Mouse (Mus musculus) forebrain, postnatal 0 days (tissue): Measurements from ENCODE around the gene Mvk. TPM values are rescaled to one million over a fixed set of nuclear protein-coding genes. Genes with fewer than 3 reads are reported as not detected.

Experiments
- ATAC-seq: fragments of 200-750 bp; cut with Nextera tagmentation; 2 replicates; pipeline ENCODE4 v1.8.0; 2017; ENCODE audit warnings: mild to moderate bottlenecking, moderate library complexity
- DNase-seq: peaks from one replicate; pipeline ENCODE4 v3.0.0-alpha.2; 2015
- H3K27ac ChIP-seq: fragments of 300-500 bp; sonication (generic); 2 replicates; pipeline ENCODE4 v1.5.1; 2014; ENCODE audit warnings: low read depth, mild to moderate bottlenecking, antibody characterized with exemption, low read length, moderate library complexity, mixed read lengths
- H3K27me3 ChIP-seq: fragments of 300-500 bp; sonication (generic); 2 replicates; pipeline ENCODE4 v1.6.1; 2014; ENCODE audit warnings: mild to moderate bottlenecking, low read length, mixed read lengths; ENCODE audit not compliant: insufficient read depth
- H3K36me3 ChIP-seq: fragments of 300-500 bp; sonication (generic); 2 replicates; pipeline ENCODE4 v1.6.1; 2014; ENCODE audit warnings: mild to moderate bottlenecking, moderate library complexity; ENCODE audit not compliant: insufficient read depth
- H3K4me1 ChIP-seq: fragments of 300-500 bp; sonication (generic); 2 replicates; pipeline ENCODE4 v1.6.1; 2014; ENCODE audit warnings: antibody characterized with exemption; ENCODE audit not compliant: insufficient read depth
- H3K4me2 ChIP-seq: fragments of 300-500 bp; sonication (generic); 2 replicates; pipeline ENCODE4 v1.6.1; 2014; ENCODE audit warnings: low read depth, mild to moderate bottlenecking, moderate library complexity
- H3K4me3 ChIP-seq: fragments of 300-500 bp; sonication (generic); 2 replicates; pipeline ENCODE4 v1.5.1; 2014; ENCODE audit warnings: low read depth, low read length, mixed read lengths
- H3K9ac ChIP-seq: fragments of 300-500 bp; sonication (generic); 2 replicates; pipeline ENCODE4 v1.6.1; 2014; ENCODE audit warnings: mild to moderate bottlenecking
- H3K9me3 ChIP-seq: fragments of 300-500 bp; sonication (generic); 2 replicates; pipeline ENCODE4 v1.6.1; 2016; ENCODE audit warnings: low read length
- CTCF ChIP-seq: sonication (generic); IDR thresholded peaks from 2 replicates; pipeline ENCODE4 v1.5.1; 2016; ENCODE audit warnings: antibody characterized with exemption, control low read depth, low read depth
- WGBS: fragments of 180-500 bp; shearing (Covaris S2); extraction: QIAGEN DNeasy Blood & Tissue Kit; methylation state at CpG from one replicate; pipeline ENCODE4 v1.1.7; 2014; 5-methylcytosine and 5-hydroxymethylcytosine counted together
- polyA plus RNA-seq: library from polyadenylated mRNA; unstranded; fragments of >200 nt; fragmentation: Nextera tagmentation; extraction: Ambion mirVana; gene quantifications from 2 replicates; pipeline ENCODE4 v1.2.1, GENCODE M21; 2015
- total RNA-seq: library from RNA; depleted of rRNA; stranded (reverse); fragments of >200 nt; gene quantifications from 2 replicates; pipeline ENCODE4 v1.2.3, GENCODE M21; 2014

The Mvk gene
- total and polyA plus RNA-seq, 2 experiments from 2014 or later: 65.7 to 99.3 TPM

DNA sequence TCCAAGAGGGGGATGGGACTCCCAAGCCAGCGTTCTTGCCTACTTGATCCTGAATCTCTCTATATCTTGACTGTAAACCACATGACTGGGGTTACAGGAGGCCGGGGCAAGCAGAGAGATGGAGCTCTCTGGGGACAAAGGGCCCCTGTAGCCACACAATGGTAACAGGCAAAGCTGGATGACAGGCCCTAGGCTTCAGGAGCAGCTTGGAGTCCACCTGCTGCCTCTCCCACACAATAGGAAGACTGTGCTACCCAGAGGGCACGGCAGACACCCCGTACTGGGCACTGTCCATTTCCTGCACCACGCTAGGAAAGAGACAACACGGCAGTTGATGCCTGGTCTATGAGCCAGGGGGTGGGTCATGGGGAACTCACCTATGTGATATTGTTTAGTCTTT is 45.5 kb downstream of the Mvk start:
- H3K9me3 ChIP-seq: no peaks in the 10 kb centered on the region
- ATAC-seq (no peak), DNase-seq (no peak)
- H3K27me3 ChIP-seq: no peaks in the 10 kb centered on the region
- H3K4me3 ChIP-seq: no peak overlapping the region
- no peaks in the 10 kb centered on the region for H3K4me1 ChIP-seq
- no peak overlapping the region for H3K4me2 ChIP-seq
- no peaks in the 10 kb centered on the region for H3K36me3 ChIP-seq
- 84% methylated on average over 6 of the region's 6 CpGs for WGBS
- no peak overlapping the region for H3K27ac ChIP-seq
- no peak overlapping the region for H3K9ac ChIP-seq
- no peak for TF ChIP-seq CTCF

GRCm38 (mm10) chr5:114490241-114490640 is 46.2 kb downstream of the Mvk start:
- Histone ChIP-seq H3K27me3 (no peaks in the 10 kb centered on the region), H3K36me3 (no peaks in the 10 kb centered on the region), H3K27ac (no peak overlapping the region), H3K9ac (no peak overlapping the region), H3K4me3 (no peak overlapping the region), H3K4me1 (no peaks in the 10 kb centered on the region), H3K9me3 (no peaks in the 10 kb centered on the region), H3K4me2 (no peak overlapping the region)
- 95% methylated on average over 8 of the region's 8 CpGs for WGBS
- no peak for DNase-seq
- no peak for TF ChIP-seq CTCF
- no peak for ATAC-seq

- ATAC-seq: no peak
- no peak overlapping the region for H3K4me2 ChIP-seq
- H3K4me1 ChIP-seq: no peaks in the 10 kb centered on the region
- H3K4me3 ChIP-seq: no peak overlapping the region
- TF ChIP-seq CTCF: no peak
- H3K27me3 ChIP-seq: no peaks in the 10 kb centered on the region
- DNase-seq: no peak
- no peaks in the 10 kb centered on the region for H3K9me3 ChIP-seq
- no peaks in the 10 kb centered on the region for H3K36me3 ChIP-seq
- H3K9ac ChIP-seq: no peak overlapping the region
- WGBS: 50% methylated on average over 1 of the region's 1 CpGs
- H3K27ac ChIP-seq: no peak overlapping the region
Measured at GRCm38 (mm10) chr5:114494761-114495160, 50.7 kb downstream of the Mvk start.

GRCm38 (mm10) chr5:114501252-114501651 is 57.2 kb downstream of the Mvk start:
- Histone ChIP-seq H3K4me1 (no peaks in the 10 kb centered on the region), H3K27ac (no peak overlapping the region), H3K9ac (no peak overlapping the region), H3K27me3 (no peaks in the 10 kb centered on the region), H3K4me2 (no peak overlapping the region), H3K4me3 (no peak overlapping the region), H3K36me3 (no peaks in the 10 kb centered on the region), H3K9me3 (no peaks in the 10 kb centered on the region)
- ATAC-seq: no peak
- TF ChIP-seq CTCF: no peak
- DNase-seq: no peak
- 47% methylated on average over 9 of the region's 9 CpGs for WGBS

- Histone ChIP-seq H3K27ac (no peak overlapping the region), H3K4me3 (no peak overlapping the region), H3K36me3 (no peaks in the 10 kb centered on the region), H3K9ac (no peak overlapping the region), H3K27me3 (no peaks in the 10 kb centered on the region), H3K4me2 (no peak overlapping the region), H3K4me1 (no peaks in the 10 kb centered on the region), H3K9me3 (no peaks in the 10 kb centered on the region)
- WGBS: 80% methylated on average over 6 of the region's 6 CpGs
- DNase-seq (no peak), ATAC-seq (no peak)
- no peak for TF ChIP-seq CTCF
Measured at GRCm38 (mm10) chr5:114504826-114505225, 60.8 kb downstream of the Mvk start.

- H3K4me1 ChIP-seq: no peaks in the 10 kb centered on the region
- H3K27ac ChIP-seq: no peak overlapping the region
- no peak overlapping the region for H3K4me2 ChIP-seq
- ATAC-seq (no peak), DNase-seq (no peak)
- no peaks in the 10 kb centered on the region for H3K27me3 ChIP-seq
- WGBS: 79% methylated on average over 14 of the region's 14 CpGs
- no peaks in the 10 kb centered on the region for H3K9me3 ChIP-seq
- no peak for TF ChIP-seq CTCF
- H3K4me3 ChIP-seq: no peak overlapping the region
- no peak overlapping the region for H3K9ac ChIP-seq
- H3K36me3 ChIP-seq: no peaks in the 10 kb centered on the region
Measured at GRCm38 (mm10) chr5:114505260-114506085, 61.4 kb downstream of the Mvk start.

GRCm38 (mm10) chr5:114507394-114507793 is 63.3 kb downstream of the Mvk start:
- Histone ChIP-seq H3K4me1 (no peaks in the 10 kb centered on the region), H3K36me3 (no peaks in the 10 kb centered on the region), H3K4me2 (no peak overlapping the region), H3K27me3 (no peaks in the 10 kb centered on the region; the same call in 1 of the 2 replicates), H3K27ac (no peak overlapping the region), H3K4me3 (no peak overlapping the region), H3K9ac (no peak overlapping the region), H3K9me3 (no peaks in the 10 kb centered on the region)
- WGBS: 56% methylated on average over 12 of the region's 12 CpGs
- no peak for DNase-seq
- no peak for ATAC-seq
- TF ChIP-seq CTCF: no peak
